Mouse (Mus musculus) kidney, postnatal 36 days (tissue): ENCODE data around the gene Brsk1.

ENCODE experiments used
- DNase-seq, 2 experiments: peaks; one replicate each; pipeline ENCODE4 v3.0.0; 2021 to 2022; ENCODE audit warnings: mixed read lengths in 2 of 2

Gene Brsk1

DNA sequence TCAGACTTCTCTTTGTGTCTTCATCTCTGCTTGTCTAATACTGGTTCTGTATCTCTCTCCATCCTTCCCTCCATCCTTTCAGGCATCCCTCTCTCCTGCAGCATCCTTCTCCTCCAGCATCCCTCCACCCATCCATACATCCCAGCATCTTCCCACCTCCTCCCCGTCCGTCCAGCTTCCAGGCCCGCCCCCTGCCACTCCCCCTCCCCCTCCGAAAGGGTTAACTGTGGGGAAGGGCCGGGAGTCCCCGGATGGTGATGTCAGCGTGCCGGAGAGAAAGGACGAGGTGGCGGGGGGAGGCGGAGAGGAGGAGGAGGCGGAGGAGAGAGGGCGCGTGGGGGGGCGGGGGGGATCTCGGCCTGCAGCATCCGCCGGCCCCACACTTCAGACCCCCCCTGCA, at the start of gene Brsk1:
Gene Brsk1, plus strand, starts transcription at position 218 of the 400 bp plus-strand sequence.
- peak; percentile 20 to 57 for DNase-seq

DNA sequence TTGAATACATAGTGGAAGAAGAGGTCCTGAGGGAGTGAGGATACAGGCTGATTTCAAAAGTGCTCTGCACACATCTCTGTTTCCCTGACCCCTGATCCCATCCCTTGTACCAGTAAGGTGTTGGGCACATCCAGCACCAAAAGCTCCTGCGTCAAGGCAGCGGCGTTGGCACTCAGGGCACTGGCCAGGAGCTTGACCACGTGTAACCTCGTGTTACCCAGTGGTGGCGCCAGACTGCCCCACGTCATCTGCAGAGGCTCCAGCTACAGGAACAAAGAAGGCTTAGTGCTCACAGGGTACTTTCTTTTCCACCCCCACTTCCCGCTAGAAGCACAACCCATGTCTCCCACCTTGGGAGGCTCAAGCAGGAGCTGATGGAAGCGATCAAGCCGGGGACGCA, 49.2 kb upstream of the Brsk1 start:
- DNase-seq: no peak

DNA sequence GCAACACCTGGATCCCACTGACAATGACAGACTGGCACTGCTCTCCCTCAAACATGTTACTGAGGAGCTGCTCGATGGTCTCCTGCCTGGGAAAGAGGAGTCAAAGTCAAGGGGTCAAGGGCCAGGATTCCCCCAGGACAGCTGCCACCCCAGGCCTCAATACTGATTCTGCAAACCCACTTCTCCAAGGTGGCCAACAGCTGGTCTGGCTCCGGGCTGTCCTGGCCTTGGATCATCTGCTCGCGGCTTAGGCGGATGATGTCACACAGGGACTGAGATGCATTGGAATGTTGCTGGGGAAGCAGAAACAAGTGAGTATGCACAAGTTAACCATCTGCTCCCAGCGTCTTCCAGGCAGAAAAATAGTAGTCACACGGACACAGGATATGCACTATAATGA, 48.4 kb upstream of the Brsk1 start:
- DNase-seq: no peak

DNA sequence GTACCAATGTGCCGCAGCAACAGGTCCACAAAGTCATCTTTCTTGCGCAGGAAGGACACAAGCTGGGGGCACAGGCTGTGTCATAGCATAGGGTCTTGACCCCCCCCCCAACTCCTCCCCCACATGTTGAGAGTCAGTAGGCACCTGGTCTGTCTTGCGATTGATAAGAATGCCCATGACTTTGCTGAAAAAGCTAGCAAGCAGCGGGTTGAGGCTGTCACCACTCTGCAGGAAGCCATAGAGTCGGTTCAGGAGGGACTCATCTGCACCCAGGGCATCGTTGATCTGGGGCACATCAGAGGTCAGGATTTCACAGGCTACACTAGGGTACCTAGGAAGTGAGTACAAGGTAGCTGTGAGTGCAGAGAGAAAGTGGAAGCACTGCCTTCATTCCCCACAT, 47.2 kb upstream of the Brsk1 start:
- no peak for DNase-seq

DNA sequence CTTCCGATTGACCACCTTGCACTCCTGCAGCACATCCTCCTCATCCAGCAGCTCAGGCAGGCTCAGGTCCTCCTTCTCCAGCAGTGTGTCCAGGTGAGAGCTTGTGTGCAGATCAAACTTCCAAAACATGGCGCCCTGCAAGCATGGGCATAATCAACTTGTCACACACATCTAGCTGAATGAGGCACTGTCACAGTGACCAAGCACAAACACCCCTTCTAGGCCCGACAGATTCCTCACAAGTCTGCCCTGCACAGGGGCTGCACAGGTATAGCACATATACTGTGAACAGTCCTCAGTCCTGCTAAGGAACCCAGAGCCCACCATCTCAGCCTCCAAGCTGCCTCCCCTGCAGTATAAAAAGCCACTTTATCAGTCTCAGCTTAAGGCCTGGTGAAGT, 43.6 kb upstream of the Brsk1 start:
- no peak for DNase-seq

DNA sequence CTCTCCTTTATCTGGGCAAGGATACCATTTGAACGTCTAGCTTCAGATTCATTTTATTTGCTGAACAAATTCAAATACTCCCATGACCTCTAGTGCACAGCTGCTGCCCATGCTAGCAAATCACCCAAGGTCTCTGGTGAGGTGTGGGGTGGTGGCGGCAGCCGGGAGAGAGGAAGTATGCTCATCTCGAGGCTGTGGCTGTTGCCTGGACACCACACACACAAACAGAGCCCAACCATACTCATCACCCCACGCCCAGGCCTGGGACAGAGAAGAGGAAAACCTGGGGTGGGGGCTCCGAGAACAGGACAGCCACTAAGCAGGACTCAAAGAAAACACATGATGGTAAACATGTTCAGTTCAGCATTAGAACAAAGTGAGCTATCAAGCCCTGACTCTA, 43.1 kb upstream of the Brsk1 start:
- no peak for DNase-seq

DNA sequence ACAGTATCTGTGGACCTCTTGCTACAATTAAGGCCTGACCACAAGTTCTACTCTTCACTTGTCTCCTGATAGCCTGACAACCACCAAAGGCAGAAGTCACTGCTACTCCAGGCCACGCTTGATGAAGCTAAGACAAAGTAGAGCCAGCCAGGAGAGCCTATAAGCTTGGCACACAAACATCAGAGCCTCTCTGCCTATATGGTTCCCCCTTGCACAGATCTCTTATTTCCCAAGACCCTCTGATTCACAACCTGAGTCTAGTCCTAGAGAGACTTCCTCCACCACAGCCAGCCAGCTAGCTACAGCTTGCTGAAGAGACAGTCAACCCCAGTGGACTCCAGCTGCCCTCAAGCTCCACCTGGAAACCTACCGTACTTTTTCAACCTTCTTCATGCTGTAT, 42.4 kb upstream of the Brsk1 start:
- DNase-seq: no peak

DNA sequence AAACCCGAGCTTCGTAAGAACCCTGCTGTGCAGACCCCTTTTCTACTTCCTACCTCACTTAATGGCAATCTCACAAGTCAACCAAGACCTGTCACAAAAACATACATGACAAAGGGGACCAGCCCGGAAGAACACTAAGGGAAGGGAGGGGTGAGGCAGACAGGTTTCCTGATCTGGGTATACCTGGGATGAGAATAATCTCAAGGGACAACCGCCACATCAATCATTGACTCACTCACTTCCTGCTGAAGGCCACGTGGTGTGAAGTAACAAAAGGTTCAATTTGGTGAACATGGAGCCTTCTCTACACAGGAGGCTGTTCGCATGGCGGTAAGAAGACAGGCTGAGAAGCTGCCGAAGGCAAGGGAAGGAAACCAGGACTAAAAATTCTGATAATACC, 38.8 kb upstream of the Brsk1 start:
- peak; percentile 33 to 45 for DNase-seq

DNA sequence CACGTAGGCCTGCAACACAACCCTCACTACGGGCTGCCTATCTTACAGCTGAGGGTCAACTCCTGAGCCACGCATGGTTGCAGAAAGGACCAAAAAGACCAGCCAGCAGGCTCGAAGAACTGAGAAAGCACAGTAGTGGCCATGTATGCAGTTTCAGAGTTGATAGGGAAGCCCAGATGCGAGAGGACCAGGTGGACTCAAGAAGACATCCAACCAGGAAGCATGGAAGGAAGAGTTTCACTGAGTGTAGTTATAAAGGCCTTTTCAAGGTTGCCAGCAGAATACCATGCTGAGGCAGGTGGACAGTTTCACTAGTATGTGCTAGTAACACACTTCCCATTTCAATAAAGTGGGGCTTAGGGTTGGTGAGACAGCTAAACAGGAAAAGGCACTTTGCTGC, 37.7 kb upstream of the Brsk1 start:
- DNase-seq: no peak

DNA sequence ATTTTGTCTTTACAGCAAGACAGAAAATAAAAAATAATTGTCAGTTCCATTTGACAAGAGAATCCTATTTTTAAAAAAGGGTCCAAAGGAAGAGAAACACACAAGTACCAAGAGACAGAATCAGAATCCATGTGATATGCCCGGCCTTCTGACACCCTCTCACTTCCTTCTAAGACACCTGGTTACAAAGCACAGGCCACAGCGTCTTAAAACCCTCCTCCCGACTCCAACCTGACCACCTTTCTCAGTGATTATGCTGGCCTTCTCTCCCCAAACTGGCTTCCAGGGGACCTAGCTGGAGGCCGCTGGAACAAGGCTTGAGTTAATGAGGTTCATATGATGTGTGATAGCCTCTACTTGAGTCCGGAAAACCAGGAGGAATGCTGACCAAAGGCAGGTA, 37.1 kb upstream of the Brsk1 start:
- DNase-seq: no peak

DNA sequence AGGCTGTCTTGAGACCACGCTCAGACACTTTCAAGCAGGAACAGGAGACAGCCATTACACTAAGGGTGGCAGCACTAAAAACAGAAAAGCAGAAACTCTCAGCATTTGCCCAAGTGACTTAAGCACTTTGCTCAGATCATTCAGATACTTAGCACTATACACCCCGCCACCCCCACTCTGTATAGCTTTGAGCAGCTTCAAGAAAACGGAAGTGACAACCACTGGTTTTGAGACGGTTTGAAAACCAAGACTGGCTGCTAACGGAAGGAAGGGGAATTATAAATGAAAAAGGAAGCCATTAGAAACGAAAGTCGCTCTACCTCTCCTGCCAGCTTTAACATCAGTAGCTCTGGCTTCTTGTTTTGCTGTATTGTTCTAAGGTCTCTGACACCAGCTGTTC, 36.6 kb upstream of the Brsk1 start:
- peak in 1 of 2 experiments; percentile 38 for DNase-seq

DNA sequence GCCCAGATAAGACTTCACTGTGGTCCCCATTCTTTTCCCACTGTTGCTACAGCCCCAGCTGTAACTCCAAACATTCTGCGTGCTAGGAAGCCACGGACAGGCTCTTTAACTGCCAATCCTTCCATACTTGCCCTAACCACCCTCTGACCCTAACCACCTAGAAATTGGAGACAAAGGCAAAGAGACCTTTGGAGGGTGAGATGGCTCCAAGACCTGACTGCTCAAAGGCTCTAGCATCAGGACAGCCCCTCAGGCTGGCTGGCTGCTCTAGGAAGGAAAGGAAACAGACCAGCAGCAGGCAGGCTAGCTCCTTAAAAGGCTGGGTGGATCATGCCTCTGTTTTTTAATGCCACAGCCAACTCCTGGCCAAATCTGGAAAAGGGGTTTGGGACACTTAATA, 36.2 kb upstream of the Brsk1 start:
- DNase-seq: no peak

DNA sequence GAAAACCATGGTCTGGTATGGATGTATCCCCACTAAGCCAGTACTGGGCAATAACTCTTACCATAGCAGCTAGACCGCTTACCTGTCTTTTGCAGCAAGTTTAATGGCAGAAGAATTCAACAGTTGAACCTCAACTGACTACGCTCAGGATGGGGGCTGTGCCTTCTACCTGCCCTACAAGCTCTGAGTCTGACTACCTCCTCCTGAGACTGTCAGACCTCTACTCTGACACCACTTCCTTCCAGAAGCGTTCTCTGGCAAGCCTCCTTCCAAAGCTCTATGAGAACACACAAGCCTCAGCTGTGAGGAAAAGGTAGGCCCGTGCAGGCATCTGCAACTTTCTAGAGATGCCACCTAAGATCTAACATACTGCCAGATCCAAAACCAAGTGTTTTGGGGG, 35.0 kb upstream of the Brsk1 start:
- no peak for DNase-seq

DNA sequence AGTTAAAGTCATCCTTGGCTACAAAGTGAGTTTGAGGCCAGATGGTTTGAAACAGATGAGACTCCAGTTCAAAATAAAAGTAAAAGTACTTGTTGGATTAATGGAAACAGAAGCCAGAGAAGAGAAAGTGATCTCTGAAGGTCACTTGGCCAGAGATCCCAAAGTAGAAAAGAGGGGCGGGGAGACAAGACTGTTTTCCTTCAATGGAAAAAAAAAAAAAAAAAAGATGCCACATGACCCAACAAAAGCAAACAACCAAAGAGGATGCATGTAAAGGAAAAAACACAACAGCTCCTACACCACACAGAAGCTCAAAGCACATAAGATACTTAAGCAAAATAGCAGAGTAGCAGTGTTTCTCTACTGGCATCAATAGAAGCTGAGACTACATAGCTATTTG, 34.5 kb upstream of the Brsk1 start:
- DNase-seq: peak in 1 of 2 experiments; percentile 29

DNA sequence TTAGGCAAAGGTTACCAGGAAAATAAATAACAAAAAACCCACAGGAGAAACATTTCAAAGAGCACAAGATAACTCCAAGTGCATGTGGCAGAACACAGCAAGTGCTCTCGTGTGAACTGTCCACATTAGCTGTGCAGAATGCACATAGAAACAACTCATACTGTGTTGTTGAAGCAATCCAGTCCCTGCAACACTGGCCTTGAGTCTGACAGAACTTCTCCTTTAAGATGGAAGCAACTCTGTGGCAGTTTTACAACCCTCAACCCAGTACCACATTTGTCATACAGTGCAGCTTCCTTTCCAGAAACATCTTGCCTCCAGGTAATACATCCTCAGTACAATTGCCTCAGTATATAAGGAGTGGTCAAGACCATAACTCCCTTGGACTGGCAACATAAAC, 33.6 kb upstream of the Brsk1 start:
- DNase-seq: no peak

DNA sequence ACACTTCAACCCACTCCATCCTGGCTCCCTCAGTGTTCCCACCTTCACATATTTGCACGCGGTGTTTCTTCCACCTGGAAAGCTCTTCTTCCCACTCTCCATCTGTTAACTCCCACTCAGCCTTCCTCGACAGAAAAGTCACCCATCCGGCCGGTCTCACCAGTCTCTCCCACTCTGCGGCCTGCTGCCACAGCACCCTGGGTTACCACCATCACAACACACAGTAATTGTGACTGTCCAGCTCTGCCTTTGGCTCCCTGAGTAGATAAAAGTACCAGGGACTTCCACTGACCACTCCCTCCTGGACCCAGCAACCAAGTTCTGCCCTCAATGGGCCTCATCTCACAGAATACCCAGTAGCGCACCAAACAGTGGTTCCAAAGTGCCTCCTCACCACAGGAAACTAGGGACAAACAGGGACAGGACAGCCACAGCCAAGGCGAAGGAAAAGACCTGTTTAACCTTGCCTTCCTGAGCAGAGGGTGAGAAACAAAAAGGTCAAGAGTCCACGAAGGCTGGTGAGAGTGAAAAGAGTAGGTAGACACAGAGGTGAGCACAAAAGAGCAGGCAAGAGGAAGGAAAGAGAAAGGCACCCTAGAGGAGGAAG, 32.8 kb upstream of the Brsk1 start:
- DNase-seq: peak; percentile 39 to 44

DNA sequence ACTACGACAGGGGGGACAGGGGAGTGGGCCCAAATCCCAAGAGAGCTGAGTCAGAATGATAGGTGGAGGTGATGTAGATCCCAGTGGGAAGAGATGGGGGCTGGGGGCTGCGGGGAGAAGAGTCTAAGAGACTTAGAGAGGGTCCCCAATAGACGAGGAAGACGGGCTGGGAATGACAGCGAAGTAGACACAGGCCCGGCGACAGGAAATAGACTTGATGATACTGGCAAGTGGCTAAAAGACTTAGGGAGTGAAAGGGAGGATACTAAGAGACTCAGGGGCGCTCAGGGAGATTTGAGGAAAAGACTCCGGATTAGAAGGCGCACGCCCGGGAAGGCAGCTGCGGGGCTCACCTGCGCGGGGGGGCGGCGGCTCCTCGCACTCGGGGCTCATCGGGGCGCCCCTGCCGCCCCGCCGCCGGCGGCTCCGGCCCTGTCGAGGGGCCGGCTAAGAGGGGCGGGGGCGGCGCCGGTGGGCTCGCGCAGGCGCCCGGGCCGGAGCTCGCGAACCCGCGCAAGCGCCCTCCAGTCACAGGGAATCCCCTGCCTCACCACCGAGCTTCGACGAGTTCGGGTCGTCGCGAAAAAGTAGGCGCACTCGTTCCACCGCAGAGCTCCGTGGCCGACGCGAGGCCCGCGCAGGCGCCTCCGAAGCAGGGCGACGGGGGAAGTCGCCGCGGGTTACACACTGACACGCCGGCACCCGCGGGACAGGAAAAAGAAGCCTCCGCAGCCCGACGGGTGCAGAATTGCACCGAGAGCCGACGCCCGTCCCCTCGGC, 32.1 kb upstream of the Brsk1 start:
- DNase-seq: no peak

DNA sequence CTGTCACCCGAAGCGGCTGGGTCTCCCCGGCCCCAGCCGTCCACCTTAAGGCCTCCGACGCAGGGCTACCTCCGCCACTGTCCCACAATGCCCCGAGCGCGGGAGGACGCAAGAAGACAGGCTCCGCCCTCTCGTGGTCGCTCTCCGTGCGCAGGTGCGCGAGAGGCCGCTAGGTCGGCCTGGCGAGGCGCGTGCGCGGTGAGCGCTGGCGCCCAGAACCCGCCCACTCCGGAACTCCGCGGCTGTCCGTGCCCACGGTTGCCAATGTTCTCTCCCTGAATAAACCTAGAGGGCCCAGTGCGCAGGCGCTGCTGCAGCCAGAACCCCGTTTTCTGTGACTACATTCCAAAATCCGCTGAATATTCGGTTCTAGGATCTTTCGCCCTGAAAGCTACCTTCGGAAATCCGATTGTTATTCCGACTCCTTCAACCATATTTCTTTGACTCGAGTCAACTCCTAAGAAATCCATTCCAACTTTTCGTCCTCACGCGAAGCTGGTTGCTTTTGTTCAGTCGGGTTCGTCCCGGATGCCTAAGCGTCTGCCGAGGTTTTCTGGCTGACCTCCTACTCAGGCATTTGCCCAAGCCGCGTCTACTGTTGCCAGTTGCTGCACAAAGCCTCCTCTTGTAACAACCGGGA, 31.4 kb upstream of the Brsk1 start, which contains the start of gene Ppp6r1:
Gene Ppp6r1, minus strand, starts transcription at position 108 of the 640 bp plus-strand sequence.
- DNase-seq: peak; percentile 97 to 98

DNA sequence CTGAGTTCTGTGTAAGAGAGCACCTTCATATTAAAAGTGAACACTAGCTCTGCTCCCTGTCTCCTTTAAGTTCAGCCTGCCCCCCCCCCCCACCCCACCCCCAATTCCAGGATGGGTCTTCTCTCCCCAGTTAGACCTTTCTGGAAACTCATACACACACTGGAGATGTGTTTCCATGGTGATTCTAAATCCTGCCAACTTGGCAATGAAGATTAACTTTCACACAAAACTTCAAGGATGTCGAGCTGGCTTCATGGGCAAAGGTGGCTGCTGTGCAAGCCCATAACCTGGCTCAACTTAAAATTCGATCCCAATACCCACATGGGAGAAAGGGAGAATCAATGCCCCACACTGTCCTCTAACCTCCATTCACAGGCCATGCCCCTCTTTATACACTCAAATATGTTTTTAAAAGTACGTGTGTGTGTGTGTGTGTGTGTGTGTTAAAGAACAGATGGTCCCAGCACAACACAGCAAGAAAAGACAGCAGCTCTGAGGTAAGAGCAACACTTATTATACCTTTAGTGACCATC, 30.4 kb upstream of the Brsk1 start:
- peak in 1 of 2 experiments; percentile 23 for DNase-seq

DNA sequence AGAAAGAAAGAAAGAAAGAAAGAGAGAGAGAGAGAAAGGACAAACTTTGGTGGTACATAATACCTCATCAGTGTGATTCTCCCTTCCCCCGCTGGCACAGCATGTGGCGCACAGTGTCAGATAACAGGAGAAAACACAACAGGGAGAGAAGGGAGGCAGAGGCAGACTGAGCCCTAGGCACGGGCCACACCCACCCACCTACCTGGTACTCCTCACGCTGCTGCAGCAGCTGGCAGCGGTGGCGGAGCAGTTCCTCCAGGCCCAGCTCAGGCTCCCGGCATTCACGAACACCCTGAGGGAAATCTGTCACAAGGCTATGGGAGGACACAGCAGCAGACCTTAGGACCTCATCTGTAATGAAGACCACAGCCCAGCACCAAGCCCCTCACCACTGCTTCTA, 27.2 kb upstream of the Brsk1 start:
- DNase-seq: no peak

DNA sequence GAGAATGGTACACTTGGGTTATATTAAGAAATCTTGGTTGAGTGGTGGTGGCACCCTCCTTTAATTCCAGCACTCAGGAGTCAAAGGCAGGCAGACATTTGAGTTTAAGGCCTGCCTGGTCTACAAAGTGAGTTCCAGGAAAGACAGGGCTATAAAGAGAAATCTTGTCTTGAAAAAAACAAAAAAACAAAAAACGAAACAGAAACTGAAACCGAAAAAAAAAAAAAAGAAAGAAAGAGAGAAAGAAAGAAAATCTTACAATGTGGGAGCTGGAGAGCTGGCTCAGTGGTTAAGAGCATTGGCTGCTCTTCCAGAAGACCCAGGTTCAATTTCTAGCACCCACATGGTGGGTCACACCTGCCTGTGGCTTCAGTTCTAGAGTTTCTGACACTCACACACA, 26.7 kb upstream of the Brsk1 start:
- DNase-seq: no peak

DNA sequence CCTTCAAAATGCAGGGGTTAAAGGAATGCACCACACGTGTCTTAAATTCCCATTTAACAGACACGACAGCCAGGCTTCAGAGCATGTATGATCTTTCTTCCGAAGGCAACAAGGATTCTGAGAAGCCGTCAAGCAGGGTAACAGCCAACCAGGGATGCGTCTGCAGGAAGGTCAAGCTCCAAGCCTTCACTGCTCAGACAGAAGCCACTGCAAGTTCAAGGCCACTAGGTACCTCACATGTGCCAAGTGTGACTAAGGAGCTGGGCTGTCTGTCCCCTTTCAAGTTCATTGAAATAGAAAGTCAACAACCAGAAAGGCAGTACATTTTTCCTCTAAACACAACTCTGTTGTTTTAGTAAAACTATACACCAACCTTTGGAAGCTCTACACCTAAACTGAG, 23.5 kb upstream of the Brsk1 start:
- no peak for DNase-seq

DNA sequence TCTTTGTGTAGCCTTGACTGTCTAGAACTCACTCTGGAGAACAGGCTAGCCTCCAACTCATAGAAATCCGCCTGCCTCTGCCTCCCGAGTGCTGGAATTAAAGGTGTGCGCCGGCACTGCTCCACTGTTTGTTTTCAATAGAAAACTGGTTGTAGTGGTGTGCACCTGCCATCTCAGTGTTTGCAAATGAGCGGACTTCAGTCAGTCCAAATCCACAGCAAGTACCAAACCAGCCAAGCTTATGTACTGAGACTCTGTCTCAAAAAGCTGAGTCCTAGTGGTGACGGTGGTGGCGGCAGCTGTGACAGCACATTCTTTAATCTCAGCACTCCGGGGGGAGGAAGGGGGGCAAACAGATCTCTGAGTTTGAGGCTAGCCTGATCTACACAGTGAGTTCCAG, 21.9 kb upstream of the Brsk1 start:
- no peak for DNase-seq

DNA sequence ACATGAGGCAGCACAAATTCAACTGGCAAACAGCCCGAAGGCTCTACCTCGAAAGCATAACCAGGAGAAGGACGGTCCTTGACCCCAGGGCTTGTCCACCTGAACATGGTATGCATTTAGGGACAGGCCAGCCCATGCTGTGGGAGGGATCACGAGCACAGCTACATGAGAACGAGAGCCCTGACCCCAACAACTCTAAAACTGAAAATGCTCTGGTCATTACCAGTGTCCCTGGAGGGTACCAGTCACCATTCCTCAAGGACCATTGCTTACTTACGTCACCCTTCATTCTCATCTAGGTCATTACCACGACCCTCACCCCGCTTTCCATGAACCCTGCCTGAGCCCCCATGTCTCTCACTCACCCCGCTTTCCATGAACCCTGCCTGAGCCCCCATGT, 21.2 kb upstream of the Brsk1 start:
- no peak for DNase-seq
